Mouse (Mus musculus) kidney, embryonic 16.5 days (tissue): ENCODE results near the gene Slc16a10. TPM values are rescaled to one million over a fixed set of nuclear protein-coding genes. Genes with fewer than 3 reads are reported as not detected.

Experiments
- ATAC-seq: fragments of 200-750 bp; cut with Nextera tagmentation; 2 replicates; pipeline ENCODE4 v1.8.0; 2017; ENCODE audit warnings: moderate TSS enrichment; ENCODE audit not compliant: low FRiP score, low TSS enrichment
- H3K27ac ChIP-seq: fragments of 300-500 bp; sonication (generic); 2 replicates; pipeline ENCODE4 v1.5.1; 2014; ENCODE audit warnings: low read length
- H3K27me3 ChIP-seq: fragments of 300-500 bp; sonication (generic); 2 replicates; pipeline ENCODE4 v1.6.1; 2014; ENCODE audit warnings: low read length, control low read depth, mixed read lengths; ENCODE audit not compliant: insufficient read depth
- H3K36me3 ChIP-seq: fragments of 300-500 bp; sonication (generic); 2 replicates; pipeline ENCODE4 v1.6.1; 2014; ENCODE audit warnings: low read length, control low read depth, mixed read lengths; ENCODE audit not compliant: insufficient read depth
- H3K4me1 ChIP-seq: fragments of 300-500 bp; sonication (generic); 2 replicates; pipeline ENCODE4 v1.6.1; 2014; ENCODE audit warnings: low read length, control low read depth, mixed read lengths; ENCODE audit not compliant: insufficient read depth
- H3K4me2 ChIP-seq: fragments of 300-500 bp; sonication (generic); replicated peaks from 2 replicates; pipeline ENCODE4 v1.6.1; 2014; ENCODE audit warnings: low read depth, low read length
- H3K4me3 ChIP-seq: fragments of 300-500 bp; sonication (generic); 2 replicates; pipeline ENCODE4 v1.5.1; 2014; ENCODE audit warnings: mild to moderate bottlenecking, low read length
- H3K9ac ChIP-seq: fragments of 300-500 bp; sonication (generic); replicated peaks from 2 replicates; pipeline ENCODE4 v1.6.1; 2014; ENCODE audit warnings: low read length
- H3K9me3 ChIP-seq: fragments of 300-500 bp; sonication (generic); 2 replicates; pipeline ENCODE4 v1.6.1; 2016; ENCODE audit warnings: low read length, control low read depth
- WGBS: fragments of 180-500 bp; shearing (Covaris S2); extraction: QIAGEN DNeasy Blood & Tissue Kit; methylation state at CpG from one replicate; pipeline ENCODE4 v1.1.7; 2014; 5-methylcytosine and 5-hydroxymethylcytosine counted together
- polyA plus RNA-seq: library from polyadenylated mRNA; unstranded; fragments of >200 nt; fragmentation: Nextera tagmentation; extraction: Ambion mirVana; gene quantifications from 2 replicates; pipeline ENCODE4 v1.2.1, GENCODE M21; 2015

The Slc16a10 gene
- polyA plus RNA-seq, 1 experiment from 2014 or later = 10.3 TPM

DNA sequence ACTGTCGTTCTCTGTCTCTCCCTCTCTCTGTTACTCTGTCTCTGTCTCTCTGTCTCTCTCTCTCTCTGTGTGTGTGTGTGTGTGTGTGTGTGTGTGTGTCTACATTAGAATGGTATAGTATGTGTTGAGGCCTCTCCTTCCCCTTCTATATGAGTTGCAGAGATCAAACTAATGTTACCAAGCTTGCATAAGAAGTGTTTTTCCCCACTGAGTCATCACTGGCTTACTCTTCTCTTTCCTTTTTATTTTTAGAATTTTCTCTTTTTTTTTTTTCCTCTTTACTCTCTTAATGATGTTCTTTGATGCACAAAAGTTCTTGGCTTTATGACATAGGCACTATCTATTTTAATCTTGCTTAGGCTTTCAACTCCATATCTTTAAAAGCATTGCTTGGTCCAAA lies 43.6 kb downstream of the Slc16a10 start:
- H3K27ac ChIP-seq = no peak overlapping the region
- no peaks in the 10 kb centered on the region for H3K9me3 ChIP-seq
- 80% methylated on average over 1 of the region's 1 CpGs for WGBS
- no peak overlapping the region for H3K4me2 ChIP-seq
- no peaks in the 10 kb centered on the region for H3K36me3 ChIP-seq
- H3K9ac ChIP-seq = no peak overlapping the region
- ATAC-seq = no peak
- H3K4me1 ChIP-seq = 0 out of 2 replicates have a peak, but pooled peaks cover 2% of the 10 kb centered on the region
- H3K27me3 ChIP-seq = no peaks in the 10 kb centered on the region
- no peak overlapping the region for H3K4me3 ChIP-seq

DNA sequence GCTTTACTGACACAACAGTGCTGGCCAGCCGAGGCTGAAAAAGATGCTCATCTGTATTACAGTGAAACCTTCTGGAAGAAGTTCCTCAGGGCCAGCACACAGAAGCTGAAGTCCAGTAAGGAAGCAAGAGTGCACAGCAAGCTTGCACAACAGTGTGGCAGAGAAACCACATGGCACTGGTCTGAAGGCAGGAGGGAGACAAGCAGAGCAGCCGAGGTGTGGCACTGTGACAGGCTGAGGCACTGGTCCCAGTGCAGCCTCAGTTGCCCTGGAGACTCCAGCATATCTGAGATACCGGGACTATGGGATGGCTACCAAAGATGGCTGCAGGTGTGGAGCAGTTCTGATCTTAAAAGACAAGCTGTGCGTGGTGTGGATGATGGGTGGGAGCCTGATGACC lies 44.5 kb downstream of the Slc16a10 start:
- no peak overlapping the region for H3K4me2 ChIP-seq
- H3K4me1 ChIP-seq = no peaks in the 10 kb centered on the region
- no peak for ATAC-seq
- no peaks in the 10 kb centered on the region for H3K27me3 ChIP-seq
- H3K27ac ChIP-seq = no peak overlapping the region
- no peak overlapping the region for H3K9ac ChIP-seq
- H3K9me3 ChIP-seq = no peaks in the 10 kb centered on the region
- H3K36me3 ChIP-seq = no peaks in the 10 kb centered on the region
- 68% methylated on average over 4 of the region's 4 CpGs for WGBS
- H3K4me3 ChIP-seq = no peak overlapping the region

DNA sequence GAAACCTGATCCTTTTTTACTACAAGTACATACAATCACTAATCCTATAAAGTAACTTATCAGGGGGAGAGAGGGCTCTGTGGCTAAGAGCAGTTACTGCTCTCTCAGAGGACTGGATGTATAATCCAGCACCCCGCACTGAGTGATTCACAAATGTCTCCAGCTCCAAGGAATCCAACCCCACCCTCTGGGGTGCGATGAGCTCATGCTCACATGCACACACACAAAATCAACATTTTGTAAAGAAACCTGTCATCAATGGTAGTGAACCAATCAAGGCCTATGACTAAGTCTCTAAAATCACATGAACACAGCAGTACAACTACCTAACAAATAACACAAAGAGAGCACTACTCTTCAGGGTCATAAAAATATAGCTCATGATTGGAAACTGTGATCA lies 47.3 kb downstream of the Slc16a10 start:
- Histone ChIP-seq H3K4me3 (no peak overlapping the region), H3K27ac (no peak overlapping the region), H3K4me1 (0 out of 2 replicates have a peak, but pooled peaks cover 3% of the 10 kb centered on the region), H3K9me3 (no peaks in the 10 kb centered on the region), H3K4me2 (no peak overlapping the region), H3K9ac (no peak overlapping the region), H3K27me3 (no peaks in the 10 kb centered on the region), H3K36me3 (no peaks in the 10 kb centered on the region)
- WGBS = 80% methylated on average over 2 of the region's 2 CpGs
- no peak for ATAC-seq

DNA sequence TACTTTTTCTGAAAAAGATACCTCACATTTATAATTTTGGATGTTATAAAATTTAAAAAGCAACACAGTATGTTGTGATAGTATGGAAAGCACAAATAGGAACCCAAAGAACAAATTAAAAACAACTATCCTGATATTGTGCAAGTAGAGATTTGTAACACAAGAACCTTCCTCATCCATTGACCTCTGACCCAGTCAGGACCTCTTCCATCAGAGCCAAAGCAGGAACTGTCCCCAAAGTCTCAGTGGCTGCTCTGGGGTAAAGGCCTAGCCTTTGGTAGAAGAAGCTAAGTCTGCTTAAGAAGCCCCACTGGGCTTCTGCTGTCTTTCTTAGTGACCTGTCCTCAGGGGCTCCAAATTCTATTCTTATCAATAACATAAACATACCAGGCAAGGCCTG lies 48.5 kb downstream of the Slc16a10 start:
- H3K4me3 ChIP-seq = no peak overlapping the region
- no peaks in the 10 kb centered on the region for H3K9me3 ChIP-seq
- no peaks in the 10 kb centered on the region for H3K27me3 ChIP-seq
- no peaks in the 10 kb centered on the region for H3K36me3 ChIP-seq
- H3K27ac ChIP-seq = no peak overlapping the region
- ATAC-seq = no peak
- H3K4me2 ChIP-seq = no peak overlapping the region
- 0 out of 2 replicates have a peak, but pooled peaks cover 3% of the 10 kb centered on the region for H3K4me1 ChIP-seq
- H3K9ac ChIP-seq = no peak overlapping the region

DNA sequence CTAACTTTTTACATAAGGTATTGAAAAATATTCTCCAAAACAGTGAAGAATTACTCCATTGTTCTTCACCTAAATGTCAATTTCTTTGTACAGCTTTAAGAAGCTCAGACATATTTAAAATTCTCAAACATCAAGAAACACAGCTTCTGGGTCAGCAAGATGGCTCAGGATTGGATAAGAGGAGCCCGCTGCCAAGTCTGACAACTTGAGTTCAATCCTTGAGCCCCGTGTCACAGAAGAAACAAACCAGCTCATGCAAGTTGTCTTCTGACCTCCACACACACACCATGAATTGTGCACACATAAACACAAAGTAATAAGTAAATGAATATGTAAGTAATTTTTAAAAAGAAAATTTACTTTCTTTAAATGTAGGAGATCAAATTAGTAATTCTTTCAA lies 50.6 kb downstream of the Slc16a10 start:
- Histone ChIP-seq H3K4me3 (no peak overlapping the region), H3K9ac (no peak overlapping the region), H3K9me3 (no peaks in the 10 kb centered on the region), H3K36me3 (no peaks in the 10 kb centered on the region), H3K27me3 (no peaks in the 10 kb centered on the region), H3K4me1 (0 out of 2 replicates have a peak, but pooled peaks cover 3% of the 10 kb centered on the region), H3K4me2 (no peak overlapping the region), H3K27ac (no peak overlapping the region)
- no peak for ATAC-seq
- 86% methylated on average over 2 of the region's 2 CpGs for WGBS

DNA sequence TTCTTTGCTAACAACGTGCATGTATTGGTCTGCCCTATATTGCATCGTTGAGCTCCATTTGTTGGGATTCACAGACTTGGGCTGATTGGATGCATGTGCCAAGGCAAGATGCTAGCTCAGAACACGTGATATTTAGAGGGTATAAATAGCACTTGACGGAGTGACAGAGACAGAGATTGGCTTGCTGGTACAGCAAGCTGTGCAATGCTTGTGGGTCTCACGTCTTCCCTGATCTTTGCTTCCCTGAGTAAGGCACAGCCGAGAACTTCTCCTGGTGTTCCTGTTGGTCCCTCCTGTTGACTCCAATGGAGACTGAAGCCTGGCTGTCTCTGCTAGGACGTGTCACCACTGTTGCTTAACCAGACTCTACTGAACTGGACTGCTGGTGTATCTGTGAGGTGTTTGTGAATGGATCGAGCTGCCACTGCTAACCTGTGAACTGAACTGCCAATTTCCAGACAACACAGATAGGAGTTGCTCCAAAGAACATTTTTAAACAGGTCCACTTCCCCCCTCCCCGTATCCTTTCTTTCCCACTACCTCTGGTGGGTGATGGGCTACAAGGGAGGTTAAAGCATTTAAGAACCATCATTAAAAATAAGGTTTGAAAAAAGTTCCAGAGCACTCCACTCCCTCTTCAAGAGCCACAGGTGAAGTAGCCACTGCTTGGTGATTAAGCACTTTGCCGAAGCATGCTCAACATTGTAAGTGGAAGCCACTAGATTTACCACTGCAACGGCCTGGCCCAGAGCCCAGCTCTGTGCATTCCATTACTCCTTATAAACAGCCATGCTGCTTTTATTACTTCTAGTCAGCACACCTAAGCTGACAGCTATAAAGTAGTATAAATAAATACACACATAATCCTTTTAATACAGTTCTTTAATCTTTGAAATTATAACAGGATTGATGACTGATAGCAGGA lies 51.3 kb downstream of the Slc16a10 start:
- ATAC-seq = peak; percentile 69; the same call in 1 of the 2 replicates
- 0 out of 2 replicates have a peak, but pooled peaks cover 3% of the 10 kb centered on the region for H3K4me1 ChIP-seq
- H3K9ac ChIP-seq = no peak overlapping the region
- H3K4me2 ChIP-seq = no peak overlapping the region
- no peaks in the 10 kb centered on the region for H3K36me3 ChIP-seq
- H3K27ac ChIP-seq = no peak overlapping the region
- no peaks in the 10 kb centered on the region for H3K9me3 ChIP-seq
- no peaks in the 10 kb centered on the region for H3K27me3 ChIP-seq
- no peak overlapping the region for H3K4me3 ChIP-seq
- WGBS = 71% methylated on average over 11 of the region's 11 CpGs

DNA sequence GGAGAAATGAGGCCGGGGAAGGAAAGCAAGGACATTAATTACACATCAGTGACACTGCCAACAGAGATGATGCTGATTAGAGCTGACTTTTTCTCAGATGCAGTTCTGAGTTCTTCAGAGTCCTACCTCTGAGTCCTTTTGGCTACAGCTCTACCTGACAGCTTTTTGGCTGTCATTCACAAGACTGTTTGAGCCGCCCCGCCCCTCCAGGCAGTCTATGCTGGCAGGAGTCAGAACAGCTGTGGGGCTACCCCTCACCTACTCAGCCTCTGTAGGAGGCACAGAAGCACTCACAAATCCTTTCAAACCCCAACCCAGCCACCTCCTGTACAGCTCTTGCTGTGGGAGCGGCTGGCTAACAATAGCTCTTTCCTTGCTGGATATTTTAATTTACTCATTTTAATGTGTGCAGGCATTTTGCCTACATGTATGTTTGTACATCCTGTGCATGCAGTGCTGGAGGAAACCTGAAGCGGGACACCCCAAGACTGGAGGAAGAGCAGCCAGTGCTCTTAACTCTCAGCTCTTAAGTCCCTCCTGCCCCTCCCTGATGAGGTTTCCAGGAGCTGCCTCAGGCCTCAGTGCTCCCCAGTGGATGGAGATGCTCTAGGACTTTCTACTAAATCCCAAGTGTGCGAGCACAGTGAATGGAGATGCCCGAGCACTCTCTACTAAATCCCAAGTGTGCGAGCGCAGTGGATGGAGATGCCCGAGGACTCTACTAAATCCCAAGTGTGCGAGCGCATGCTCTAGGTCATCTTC lies 57.5 kb downstream of the Slc16a10 start:
- Histone ChIP-seq H3K4me3 (no peak overlapping the region), H3K9me3 (no peaks in the 10 kb centered on the region), H3K27me3 (no peaks in the 10 kb centered on the region), H3K4me1 (peaks cover 12% of the 10 kb centered on the region), H3K9ac (no peak overlapping the region), H3K27ac (no peak overlapping the region), H3K36me3 (no peaks in the 10 kb centered on the region), H3K4me2 (no peak overlapping the region)
- ATAC-seq = no peak
- 77% methylated on average over 12 of the region's 12 CpGs for WGBS

DNA sequence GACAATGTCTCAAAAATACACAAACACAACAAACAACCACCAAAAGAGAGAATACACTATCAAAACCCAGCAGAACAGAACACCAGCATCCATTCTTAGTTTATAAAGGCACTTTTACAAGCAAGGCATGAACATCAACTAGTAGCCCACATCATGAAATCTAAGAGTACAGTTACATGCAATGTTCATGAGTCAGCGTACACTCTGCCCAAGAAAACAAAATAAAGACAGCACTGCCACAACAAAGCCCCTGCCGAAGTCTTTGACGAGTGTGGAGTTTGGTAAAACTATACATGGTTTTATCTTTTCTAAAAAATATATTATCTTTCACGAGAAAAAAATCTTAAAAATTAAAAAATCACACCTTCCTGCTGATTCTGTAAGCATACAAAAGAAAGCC lies 58.5 kb downstream of the Slc16a10 start:
- no peak overlapping the region for H3K27ac ChIP-seq
- no peaks in the 10 kb centered on the region for H3K36me3 ChIP-seq
- H3K4me3 ChIP-seq = no peak overlapping the region
- H3K9me3 ChIP-seq = no peaks in the 10 kb centered on the region
- no peak overlapping the region for H3K4me2 ChIP-seq
- WGBS = 73% methylated on average over 4 of the region's 4 CpGs
- H3K9ac ChIP-seq = no peak overlapping the region
- no peaks in the 10 kb centered on the region for H3K27me3 ChIP-seq
- peaks cover 12% of the 10 kb centered on the region for H3K4me1 ChIP-seq
- no peak for ATAC-seq

DNA sequence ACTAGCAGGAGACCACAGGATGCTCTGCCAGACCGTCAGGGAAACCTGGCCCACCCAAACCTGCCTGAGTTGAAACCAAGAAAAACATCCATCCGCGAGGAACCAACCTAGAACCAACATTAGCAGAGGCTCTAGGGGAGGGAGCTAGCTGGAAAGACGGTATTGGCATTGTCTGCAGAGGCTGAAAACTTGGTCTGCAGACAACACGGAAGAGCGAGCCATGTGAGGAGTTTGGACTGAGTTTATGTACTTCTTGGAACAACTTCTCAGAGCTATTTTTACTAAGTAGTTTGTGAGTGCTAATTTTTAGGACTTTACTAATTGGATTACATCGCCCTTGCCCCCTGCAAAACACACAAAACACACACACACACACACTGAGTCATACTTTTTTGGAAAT lies 59.4 kb downstream of the Slc16a10 start:
- Histone ChIP-seq H3K9me3 (no peaks in the 10 kb centered on the region), H3K4me2 (no peak overlapping the region), H3K4me1 (peaks cover 12% of the 10 kb centered on the region), H3K27me3 (no peaks in the 10 kb centered on the region), H3K36me3 (no peaks in the 10 kb centered on the region), H3K27ac (no peak overlapping the region), H3K9ac (no peak overlapping the region), H3K4me3 (no peak overlapping the region)
- ATAC-seq = no peak
- WGBS = 85% methylated on average over 7 of the region's 7 CpGs

DNA sequence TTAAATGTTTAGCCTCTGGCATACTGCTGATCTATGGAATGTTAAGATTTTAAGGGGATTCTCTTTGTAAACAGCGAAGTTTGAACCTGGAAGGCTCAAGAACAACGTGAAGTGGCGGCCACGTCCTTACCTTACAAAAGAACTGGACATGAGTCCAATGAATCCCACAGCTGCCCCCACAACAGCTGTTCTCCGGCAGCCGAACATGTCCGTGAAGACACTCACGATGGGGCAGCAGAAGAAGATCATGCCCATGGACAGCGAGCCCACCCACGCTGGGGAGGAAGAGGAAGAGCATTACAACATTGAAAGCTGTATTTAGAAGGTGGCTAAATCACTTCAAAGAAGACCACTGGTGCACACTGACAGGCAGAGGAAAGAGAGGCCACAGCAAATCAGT lies 61.5 kb downstream of the Slc16a10 start:
- no peaks in the 10 kb centered on the region for H3K27me3 ChIP-seq
- ATAC-seq = no peak
- no peaks in the 10 kb centered on the region for H3K9me3 ChIP-seq
- no peak overlapping the region for H3K27ac ChIP-seq
- no peaks in the 10 kb centered on the region for H3K36me3 ChIP-seq
- H3K9ac ChIP-seq = no peak overlapping the region
- H3K4me2 ChIP-seq = no peak overlapping the region
- no peak overlapping the region for H3K4me3 ChIP-seq
- H3K4me1 ChIP-seq = peaks cover 12% of the 10 kb centered on the region
- WGBS = 60% methylated on average over 10 of the region's 10 CpGs
